ENCODE assay signal across 20 mouse cellular contexts in the genomic region with DNA sequence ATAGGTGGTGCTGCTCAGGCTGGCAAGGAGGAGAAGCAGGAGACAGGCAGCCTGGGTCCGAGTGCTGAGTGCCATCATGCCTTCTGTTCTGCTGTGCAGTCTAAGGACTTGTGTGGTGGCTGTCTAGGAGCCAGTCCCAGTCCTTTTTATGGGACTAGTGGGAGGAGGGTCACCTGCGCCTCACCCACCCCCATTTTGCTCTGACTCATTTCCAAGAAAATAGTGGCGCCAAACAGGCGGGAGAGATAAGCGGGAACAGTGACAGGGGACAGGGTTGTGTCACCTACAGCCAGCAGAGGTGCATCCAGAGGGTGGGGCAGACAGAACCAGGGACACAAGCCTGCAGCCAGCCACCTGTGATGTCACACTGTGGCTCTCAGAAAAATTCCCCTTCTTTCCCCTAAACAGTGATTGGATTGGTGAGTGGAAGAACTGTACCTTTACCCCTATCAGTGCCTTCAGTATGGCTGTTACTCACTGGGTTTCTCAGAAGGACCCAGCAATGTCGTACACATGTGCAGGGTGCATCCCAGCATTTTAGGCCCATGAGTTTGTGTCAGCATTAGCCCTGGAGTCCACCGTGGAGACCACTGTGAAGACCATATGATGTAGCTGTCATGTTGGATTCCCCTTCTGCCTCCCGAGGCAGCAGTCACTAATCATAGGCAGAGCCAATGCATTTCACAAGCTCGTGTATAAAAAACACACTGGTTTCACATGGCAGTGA. TPM values are rescaled to one million over a fixed set of nuclear protein-coding genes. Genes with fewer than 3 reads are reported as not detected.
A peak's percentile ranks its signal among the peaks of the same experiment; 100 is the strongest.
DNase-seq lines count a peak whose midpoint lies in the region; ATAC-seq and TF ChIP-seq lines count a peak whose summit lies in the region.
"Had no signal": no experiment of that assay in that cellular context is flagged by ENCODE, and none has a peak within 500 bp of the region (broad histone marks: within the 10 kb centered on the region; RNA-seq: fewer than 3 reads in every experiment).

A gene (minus strand): TSS at position 124 of the 727 bp plus-strand sequence.

- no peak within 1 kb of the TSS for H3K9ac ChIP-seq in heart, embryonic 12.5 days
- H3K9ac ChIP-seq in liver, embryonic 14.5 days (replicated peaks): no peak within 1 kb of the TSS
- H3K9ac ChIP-seq in intestine, embryonic 15.5 days: no peak within 1 kb of the TSS
- H3K9ac ChIP-seq in liver, postnatal 0 days (replicated peaks): no peak within 1 kb of the TSS
- H3K9ac ChIP-seq: forebrain, embryonic 12.5 days; limb, embryonic 12.5 days; stomach, embryonic 15.5 days had no signal

- no peak within 1 kb of the TSS for H3K27ac ChIP-seq in heart, embryonic 12.5 days (ENCODE audit: poor library complexity, severe bottlenecking)
- no peak within 1 kb of the TSS for H3K27ac ChIP-seq in heart, embryonic 10.5 days
- no peak within 1 kb of the TSS for H3K27ac ChIP-seq in liver, embryonic 14.5 days
- H3K27ac ChIP-seq in intestine, embryonic 15.5 days: no peak within 1 kb of the TSS
- H3K27ac ChIP-seq in liver, postnatal 0 days (ENCODE audit: low read depth): no peak within 1 kb of the TSS
- H3K27ac ChIP-seq: forebrain, embryonic 12.5 days; limb, embryonic 12.5 days; stomach, embryonic 15.5 days had no signal

- no peaks in the 10 kb centered on the region for H3K27me3 ChIP-seq in heart, embryonic 12.5 days (replicated peaks)
- H3K27me3 ChIP-seq in heart, embryonic 10.5 days (ENCODE audit: insufficient read depth, poor library complexity, severe bottlenecking): no peaks in the 10 kb centered on the region
- H3K27me3 ChIP-seq in liver, embryonic 14.5 days (ENCODE audit: control insufficient read depth, insufficient read depth, low read length): no peaks in the 10 kb centered on the region
- H3K27me3 ChIP-seq in intestine, embryonic 15.5 days (replicated peaks): no peaks in the 10 kb centered on the region
- no peaks in the 10 kb centered on the region for H3K27me3 ChIP-seq in liver, postnatal 0 days (ENCODE audit: insufficient read depth, low read length)
- H3K27me3 ChIP-seq: forebrain, embryonic 12.5 days; limb, embryonic 12.5 days; stomach, embryonic 15.5 days had no signal

- no peak within 1 kb of the TSS for H3K4me2 ChIP-seq in heart, embryonic 12.5 days
- H3K4me2 ChIP-seq in liver, embryonic 14.5 days (ENCODE audit: low read depth): no peak within 1 kb of the TSS
- H3K4me2 ChIP-seq in intestine, embryonic 15.5 days (replicated peaks): no peak within 1 kb of the TSS
- H3K4me2 ChIP-seq in liver, postnatal 0 days (ENCODE audit: low read depth, low read length): 0 out of 2 replicates have a peak within 1 kb of the TSS, but pooled peaks have one; percentile 29
- H3K4me2 ChIP-seq: forebrain, embryonic 12.5 days; limb, embryonic 12.5 days; stomach, embryonic 15.5 days had no signal

- TF ChIP-seq EP300 in liver, embryonic 14.5 days (IDR thresholded peaks at IDR 0.05; ENCODE audit: low read depth): no peak
- TF ChIP-seq EP300 in liver, postnatal 0 days (IDR thresholded peaks at IDR 0.05; ENCODE audit: low read depth): peak; percentile 82

- WGBS in heart, embryonic 12.5 days: 57% methylated on average over 9 of the region's 9 CpGs
- WGBS in heart, embryonic 10.5 days: 61% methylated on average over 9 of the region's 9 CpGs
- WGBS in liver, embryonic 14.5 days (ENCODE audit: insufficient replicate concordance): 54% methylated on average over 9 of the region's 9 CpGs
- WGBS in intestine, embryonic 15.5 days: 63% methylated on average over 9 of the region's 9 CpGs
- 64% methylated on average over 9 of the region's 9 CpGs for WGBS in liver, postnatal 0 days (ENCODE audit: insufficient replicate concordance)

- ATAC-seq in heart, embryonic 12.5 days (ENCODE audit: insufficient number of reproducible peaks, low FRiP score): peak; percentile 39; the same call in 1 of the 2 replicates
- ATAC-seq in liver, embryonic 14.5 days (ENCODE audit: insufficient read depth): peak; percentile 7; the same call in 1 of the 2 replicates
- peak; percentile 38 for ATAC-seq in intestine, embryonic 15.5 days
- ATAC-seq in liver, postnatal 0 days: peak; percentile 68
- ATAC-seq: inflammation-experienced regulatory T-cells, adult 6 months; lung, postnatal 0 days had no signal

- no peak for DNase-seq in heart, embryonic 10.5 days (ENCODE audit: low spot score)
- DNase-seq in liver, embryonic 14.5 days (ENCODE audit: low read depth in 3 of 3, low spot score in 3 of 3): no peak
- DNase-seq in liver: no peak
- DNase-seq in liver, postnatal 0 days: no peak
- no peak for DNase-seq in embryo, embryonic 9.5 days (ENCODE audit: extremely low spot score)
- DNase-seq: cerebellum, adult 11 months; embryo, embryonic 11 days; gastrocnemius, postnatal 36 days; kidney, postnatal 10 days; right cerebral cortex, postnatal 14 days had no signal

- no peak for TF ChIP-seq CTCF in liver, embryonic 14.5 days (IDR thresholded peaks at IDR 0.05; ENCODE audit: low read depth)
- no peak for TF ChIP-seq CTCF in liver, postnatal 0 days (IDR thresholded peaks at IDR 0.05; ENCODE audit: low read depth)

- H3K9me3 ChIP-seq in heart, embryonic 12.5 days (replicated peaks): no peaks in the 10 kb centered on the region
- H3K9me3 ChIP-seq in heart, embryonic 10.5 days: no peaks in the 10 kb centered on the region
- H3K9me3 ChIP-seq in liver, embryonic 14.5 days (ENCODE audit: control insufficient read depth, low read length): no peaks in the 10 kb centered on the region
- H3K9me3 ChIP-seq in intestine, embryonic 15.5 days: no peaks in the 10 kb centered on the region
- no peaks in the 10 kb centered on the region for H3K9me3 ChIP-seq in liver, postnatal 0 days (ENCODE audit: low read length)
- H3K9me3 ChIP-seq: forebrain, embryonic 12.5 days; limb, embryonic 12.5 days; stomach, embryonic 15.5 days had no signal

- H3K4me3 ChIP-seq in heart, embryonic 12.5 days: no peak within 1 kb of the TSS
- no peak within 1 kb of the TSS for H3K4me3 ChIP-seq in heart, embryonic 10.5 days
- H3K4me3 ChIP-seq in liver, embryonic 14.5 days (ENCODE audit: insufficient read depth in 1 of 2, low read depth in 2 of 2, low read length in 2 of 2): no peak within 1 kb of the TSS
- no peak within 1 kb of the TSS for H3K4me3 ChIP-seq in intestine, embryonic 15.5 days (replicated peaks)
- H3K4me3 ChIP-seq in liver, postnatal 0 days (ENCODE audit: low read depth, low read length): no peak within 1 kb of the TSS
- H3K4me3 ChIP-seq: forebrain, embryonic 12.5 days; limb, embryonic 12.5 days; stomach, embryonic 15.5 days had no signal

- peaks cover 25% of the 10 kb centered on the region for H3K36me3 ChIP-seq in heart, embryonic 12.5 days
- peaks cover 25% of the 10 kb centered on the region for H3K36me3 ChIP-seq in heart, embryonic 10.5 days
- peaks cover 3% of the 10 kb centered on the region; the same call in 1 of the 2 replicates for H3K36me3 ChIP-seq in liver, embryonic 14.5 days (replicated peaks; ENCODE audit: control insufficient read depth, insufficient read depth, low read depth)
- H3K36me3 ChIP-seq in intestine, embryonic 15.5 days: peaks cover 3% of the 10 kb centered on the region; the same call in 1 of the 2 replicates
- peaks cover 4% of the 10 kb centered on the region; the same call in 1 of the 2 replicates for H3K36me3 ChIP-seq in liver, postnatal 0 days (replicated peaks; ENCODE audit: insufficient read depth, low read length)

- H3K4me1 ChIP-seq in heart, embryonic 12.5 days (replicated peaks): 0 out of 2 replicates have a peak, but pooled peaks cover 3% of the 10 kb centered on the region
- H3K4me1 ChIP-seq in heart, embryonic 10.5 days: no peaks in the 10 kb centered on the region
- H3K4me1 ChIP-seq in liver, embryonic 14.5 days (replicated peaks; ENCODE audit: control insufficient read depth in 2 of 2, insufficient read depth in 2 of 2, low read length in 1 of 2): no peaks in the 10 kb centered on the region
- no peaks in the 10 kb centered on the region for H3K4me1 ChIP-seq in intestine, embryonic 15.5 days (replicated peaks)
- H3K4me1 ChIP-seq in liver, postnatal 0 days (ENCODE audit: insufficient read depth): no peaks in the 10 kb centered on the region
- H3K4me1 ChIP-seq: forebrain, embryonic 12.5 days; limb, embryonic 12.5 days; stomach, embryonic 15.5 days had no signal

RNA-seq across cellular contexts. Expression of the gene that starts here (rescaled TPM):
- not detected in 2 replicates for polyA plus RNA-seq in heart, embryonic 12.5 days (2016; fragmentation: Nextera tagmentation; extraction: Ambion mirVana)
- not detected in 2 replicates for polyA plus RNA-seq in heart, embryonic 10.5 days (2016; fragmentation: Nextera tagmentation; extraction: Ambion mirVana)
- polyA plus RNA-seq in liver, embryonic 14.5 days (2012; rRNA removed): 17.2 and 22.5 TPM in 2 replicates
- polyA plus RNA-seq in liver, embryonic 14.5 days (2014; fragmentation: Nextera tagmentation; extraction: Ambion mirVana): 12.0 and 29.7 TPM in 2 replicates
- polyA plus RNA-seq in intestine, embryonic 15.5 days (2015; fragmentation: Nextera tagmentation; extraction: Ambion mirVana): 0.41 TPM in 1 of 2 replicates, not detected in the other
- 142 and 248 TPM in 2 replicates for polyA plus RNA-seq in liver, postnatal 0 days (2015; fragmentation: Nextera tagmentation; extraction: Ambion mirVana)
- polyA plus RNA-seq: brain, embryonic 14.5 days; forebrain, embryonic 12.5 days; inflammation-experienced regulatory T-cells, adult 6 months; limb, embryonic 12.5 days; lung, postnatal 0 days; neural tube, embryonic 11.5 days; spleen, adult 2 months had no signal

Comparison
In these comparisons a context has a peak if more than half of its experiments do, and no peak if none do; other contexts are left out.
1. Peak in ATAC-seq in heart, embryonic 12.5 days; RNA of the gene not detected or under 1 TPM.
2. Peak in ATAC-seq in intestine, embryonic 15.5 days; RNA of the gene not detected or under 1 TPM.
3. ATAC-seq: peak in every context shown above with its lines; median percentile 68 in liver, postnatal 0 days; 39 in heart, embryonic 12.5 days; 38 in intestine, embryonic 15.5 days; 7 in liver, embryonic 14.5 days.